Mouse (Mus musculus) intestine, embryonic 14.5 days (tissue): ENCODE data around the gene Celf3. TPM values are rescaled to one million over a fixed set of nuclear protein-coding genes. Genes with fewer than 3 reads are reported as not detected.

Source experiments
- ATAC-seq: fragments of 200-750 bp; cut with Nextera tagmentation; replicated peaks from 2 replicates; pipeline ENCODE4 v1.8.0; 2017; ENCODE audit warnings: low read depth, moderate number of reproducible peaks, moderate TSS enrichment, moderate library complexity; ENCODE audit not compliant: low FRiP score, low TSS enrichment
- DNase-seq: peaks from one replicate; pipeline ENCODE4 v3.0.0-alpha.2; 2018; ENCODE audit warnings: low spot score
- H3K27ac ChIP-seq: fragments of 300-500 bp; sonication (generic); 2 replicates; pipeline ENCODE4 v1.5.1; 2014; ENCODE audit warnings: low read depth, mild to moderate bottlenecking, control low read depth
- H3K27me3 ChIP-seq: fragments of 300-500 bp; sonication (generic); replicated peaks from 2 replicates; pipeline ENCODE4 v1.6.1; 2014; ENCODE audit warnings: low read length, control low read depth; ENCODE audit not compliant: control insufficient read depth, insufficient read depth
- H3K36me3 ChIP-seq: fragments of 300-500 bp; sonication (generic); 2 replicates; pipeline ENCODE4 v1.6.1; 2014; ENCODE audit warnings: low read length, control low read depth; ENCODE audit not compliant: control insufficient read depth, insufficient read depth
- H3K4me1 ChIP-seq: fragments of 300-500 bp; sonication (generic); replicated peaks from 2 replicates; pipeline ENCODE4 v1.6.1; 2014; ENCODE audit warnings: low read length, control low read depth, mixed read lengths; ENCODE audit not compliant: control insufficient read depth, insufficient read depth
- H3K4me2 ChIP-seq: fragments of 300-500 bp; sonication (generic); 2 replicates; pipeline ENCODE4 v1.6.1; 2014; ENCODE audit warnings: low read length
- H3K4me3 ChIP-seq: fragments of 300-500 bp; sonication (generic); 2 replicates; pipeline ENCODE4 v1.5.1; 2014; ENCODE audit warnings: low read depth, low read length, control low read depth, mixed read lengths
- H3K9ac ChIP-seq: fragments of 300-500 bp; sonication (generic); 2 replicates; pipeline ENCODE4 v1.6.1; 2014; ENCODE audit warnings: mild to moderate bottlenecking, low read length
- H3K9me3 ChIP-seq: fragments of 300-500 bp; sonication (generic); 2 replicates; pipeline ENCODE4 v1.6.1; 2016; ENCODE audit warnings: low read length, control low read depth; ENCODE audit not compliant: control insufficient read depth
- whole genome bisulfite sequencing: fragments of 180-500 bp; shearing (Covaris S2); extraction: QIAGEN DNeasy Blood & Tissue Kit; methylation state at CpG from one replicate; pipeline ENCODE4 v1.1.7; 2014; 5-methylcytosine and 5-hydroxymethylcytosine counted together
- polyA plus RNA-seq: library from polyadenylated mRNA; unstranded; fragments of >200 nt; fragmentation: Nextera tagmentation; extraction: Ambion mirVana; gene quantifications from 2 replicates; pipeline ENCODE4 v1.2.1, GENCODE M21; 2014

The Celf3 gene
- polyA plus RNA-seq, 1 experiment from 2014 or later, result 47.7 TPM

- Histone ChIP-seq H3K27ac (no peak overlapping the region), H3K4me1 (no peaks in the 10 kb centered on the region), H3K36me3 (no peaks in the 10 kb centered on the region), H3K27me3 (no peaks in the 10 kb centered on the region), H3K4me3 (peak overlapping the region; percentile 28), H3K4me2 (peak overlapping the region; percentile 45), H3K9me3 (no peaks in the 10 kb centered on the region), H3K9ac (no peak overlapping the region)
- 3% methylated on average over 12 of the region's 12 CpGs for WGBS
- DNase-seq (peak; percentile 92), ATAC-seq (peak; percentile 85)
Measured at GRCm38 (mm10) chr3:94456529-94457000, 21.5 kb upstream of the Celf3 start.

GRCm38 (mm10) chr3:94457055-94457454 is 21.0 kb upstream of the Celf3 start:
- Histone ChIP-seq H3K4me1 (no peaks in the 10 kb centered on the region), H3K9ac (no peak overlapping the region), H3K4me2 (no peak overlapping the region), H3K27ac (no peak overlapping the region), H3K9me3 (no peaks in the 10 kb centered on the region), H3K27me3 (no peaks in the 10 kb centered on the region), H3K4me3 (no peak overlapping the region), H3K36me3 (no peaks in the 10 kb centered on the region)
- WGBS, result 77% methylated on average over 3 of the region's 3 CpGs
- DNase-seq (no peak), ATAC-seq (no peak)

GRCm38 (mm10) chr3:94459834-94460233 is 18.3 kb upstream of the Celf3 start:
- no peaks in the 10 kb centered on the region for H3K4me1 ChIP-seq
- DNase-seq (no peak), ATAC-seq (no peak)
- H3K27ac ChIP-seq, result no peak overlapping the region
- no peak overlapping the region for H3K9ac ChIP-seq
- H3K36me3 ChIP-seq, result no peaks in the 10 kb centered on the region
- no peaks in the 10 kb centered on the region for H3K9me3 ChIP-seq
- WGBS, result 88% methylated on average over 2 of the region's 2 CpGs
- H3K27me3 ChIP-seq, result no peaks in the 10 kb centered on the region
- no peak overlapping the region for H3K4me3 ChIP-seq
- no peak overlapping the region for H3K4me2 ChIP-seq

- ATAC-seq (no peak), DNase-seq (no peak)
- Histone ChIP-seq H3K9ac (no peak overlapping the region), H3K4me1 (no peaks in the 10 kb centered on the region), H3K27ac (no peak overlapping the region), H3K4me3 (no peak overlapping the region), H3K4me2 (no peak overlapping the region), H3K27me3 (no peaks in the 10 kb centered on the region), H3K36me3 (no peaks in the 10 kb centered on the region), H3K9me3 (no peaks in the 10 kb centered on the region)
- 55% methylated on average over 11 of the region's 11 CpGs for WGBS
Measured at GRCm38 (mm10) chr3:94463926-94464578, 14.0 kb upstream of the Celf3 start.

- H3K27me3 ChIP-seq, result no peaks in the 10 kb centered on the region
- DNase-seq (no peak), ATAC-seq (no peak)
- H3K4me2 ChIP-seq, result no peak overlapping the region
- H3K9ac ChIP-seq, result no peak overlapping the region
- no peak overlapping the region for H3K4me3 ChIP-seq
- 71% methylated on average over 13 of the region's 13 CpGs for WGBS
- H3K36me3 ChIP-seq, result no peaks in the 10 kb centered on the region
- H3K4me1 ChIP-seq, result no peaks in the 10 kb centered on the region
- no peak overlapping the region for H3K27ac ChIP-seq
- H3K9me3 ChIP-seq, result no peaks in the 10 kb centered on the region
Measured at GRCm38 (mm10) chr3:94465632-94466430, 12.3 kb upstream of the Celf3 start.

- Histone ChIP-seq H3K27me3 (no peaks in the 10 kb centered on the region), H3K9ac (no peak overlapping the region), H3K4me2 (no peak overlapping the region), H3K4me3 (no peak overlapping the region), H3K27ac (no peak overlapping the region), H3K9me3 (no peaks in the 10 kb centered on the region), H3K4me1 (peaks cover 14% of the 10 kb centered on the region; the same call in 1 of the 2 replicates), H3K36me3 (no peaks in the 10 kb centered on the region)
- no peak for DNase-seq
- ATAC-seq, result no peak
- WGBS, result 46% methylated on average over 3 of the region's 3 CpGs
Measured at GRCm38 (mm10) chr3:94468931-94469330, 9.2 kb upstream of the Celf3 start.

GRCm38 (mm10) chr3:94472447-94473114 is 5.5 kb upstream of the Celf3 start:
- Histone ChIP-seq H3K36me3 (no peaks in the 10 kb centered on the region), H3K27me3 (no peaks in the 10 kb centered on the region), H3K4me2 (peak overlapping the region; percentile 44), H3K4me1 (peaks cover 22% of the 10 kb centered on the region; the same call in 1 of the 2 replicates), H3K27ac (peak overlapping the region; percentile 44; the same call in 1 of the 2 replicates), H3K4me3 (peak overlapping the region; percentile 13; the same call in 1 of the 2 replicates), H3K9me3 (no peaks in the 10 kb centered on the region), H3K9ac (no peak overlapping the region)
- peak; percentile 61 for ATAC-seq
- 10% methylated on average over 28 of the region's 28 CpGs for WGBS
- DNase-seq, result peak; percentile 77

GRCm38 (mm10) chr3:94473115-94473505 is 5.0 kb upstream of the Celf3 start:
- H3K9ac ChIP-seq, result no peak overlapping the region
- peak overlapping the region; percentile 44; the same call in 1 of the 2 replicates for H3K27ac ChIP-seq
- H3K4me1 ChIP-seq, result peaks cover 22% of the 10 kb centered on the region; the same call in 1 of the 2 replicates
- 37% methylated on average over 10 of the region's 10 CpGs for WGBS
- H3K27me3 ChIP-seq, result no peaks in the 10 kb centered on the region
- H3K36me3 ChIP-seq, result no peaks in the 10 kb centered on the region
- H3K9me3 ChIP-seq, result no peaks in the 10 kb centered on the region
- DNase-seq, result no peak
- no peak overlapping the region for H3K4me3 ChIP-seq
- no peak for ATAC-seq
- H3K4me2 ChIP-seq, result peak overlapping the region; percentile 44; the same call in 1 of the 2 replicates
